Mouse (Mus musculus) natural killer cell, adult 2 months (primary cell): ENCODE data around the gene Pigb.
A peak's percentile ranks its signal among the peaks of the same experiment; 100 is the strongest.

Experiments
- DNase-seq, 2 experiments: peaks; one replicate each; pipeline ENCODE4 v3.0.0; 2022; ENCODE audit warnings: low spot score in 2 of 2

Pigb gene

GRCm38 (mm10) chr9:73045711-73046110, 5.5 kb upstream of the Pigb start:
- DNase-seq: no peak

- no peak for DNase-seq
Observed at GRCm38 (mm10) chr9:73045204-73045603, 5.0 kb upstream of the Pigb start.

GRCm38 (mm10) chr9:73044146-73045079, 4.2 kb upstream of the Pigb start, which contains the start of gene Rab27a:
Rab27a (plus strand) TSS chr9:73044854.
- peak; percentile 87 to 89 for DNase-seq

- peak; percentile 78 to 87 for DNase-seq
Observed at GRCm38 (mm10) chr9:73039222-73039945, 794 bp downstream of the Pigb start.

GRCm38 (mm10) chr9:73033406-73033805, 6.8 kb downstream of the Pigb start:
- DNase-seq: no peak

- no peak for DNase-seq
Observed at GRCm38 (mm10) chr9:73031421-73031820, 8.8 kb downstream of the Pigb start.

- DNase-seq: no peak
Observed at GRCm38 (mm10) chr9:73030443-73030842, 9.7 kb downstream of the Pigb start.

- DNase-seq: no peak
Observed at GRCm38 (mm10) chr9:73025818-73026636, 14.2 kb downstream of the Pigb start.

GRCm38 (mm10) chr9:73020566-73021097, 19.5 kb downstream of the Pigb start:
- DNase-seq: no peak

GRCm38 (mm10) chr9:73019841-73020240, 20.3 kb downstream of the Pigb start:
- DNase-seq: no peak

GRCm38 (mm10) chr9:73014724-73015123, 25.5 kb downstream of the Pigb start:
- no peak for DNase-seq

GRCm38 (mm10) chr9:73012629-73013028, 27.5 kb downstream of the Pigb start:
- DNase-seq: no peak

- no peak for DNase-seq
Observed at GRCm38 (mm10) chr9:73008384-73008783, 31.8 kb downstream of the Pigb start.

GRCm38 (mm10) chr9:73006175-73006574, 34.0 kb downstream of the Pigb start:
- no peak for DNase-seq

GRCm38 (mm10) chr9:73005106-73005505, 35.1 kb downstream of the Pigb start:
- DNase-seq: no peak

- no peak for DNase-seq
Observed at GRCm38 (mm10) chr9:73004076-73004475, 36.1 kb downstream of the Pigb start.

- no peak for DNase-seq
Observed at GRCm38 (mm10) chr9:73002177-73002576, 38.0 kb downstream of the Pigb start.

- DNase-seq: no peak
Observed at GRCm38 (mm10) chr9:73001314-73002011, 38.7 kb downstream of the Pigb start.

GRCm38 (mm10) chr9:73000487-73000886, 39.7 kb downstream of the Pigb start:
- no peak for DNase-seq

- DNase-seq: no peak
Observed at GRCm38 (mm10) chr9:72996806-72997205, 43.4 kb downstream of the Pigb start.

GRCm38 (mm10) chr9:72996167-72996566, 44.0 kb downstream of the Pigb start:
- DNase-seq: no peak
